Mouse (Mus musculus) embryo, embryonic 11.5 days (tissue): ENCODE data around the gene Cyb5b.

Experiments used
- DNase-seq: peaks from one replicate; pipeline ENCODE4 v3.0.0-alpha.2; 2012; ENCODE audit warnings: low read depth, low spot score

Cyb5b gene

DNA sequence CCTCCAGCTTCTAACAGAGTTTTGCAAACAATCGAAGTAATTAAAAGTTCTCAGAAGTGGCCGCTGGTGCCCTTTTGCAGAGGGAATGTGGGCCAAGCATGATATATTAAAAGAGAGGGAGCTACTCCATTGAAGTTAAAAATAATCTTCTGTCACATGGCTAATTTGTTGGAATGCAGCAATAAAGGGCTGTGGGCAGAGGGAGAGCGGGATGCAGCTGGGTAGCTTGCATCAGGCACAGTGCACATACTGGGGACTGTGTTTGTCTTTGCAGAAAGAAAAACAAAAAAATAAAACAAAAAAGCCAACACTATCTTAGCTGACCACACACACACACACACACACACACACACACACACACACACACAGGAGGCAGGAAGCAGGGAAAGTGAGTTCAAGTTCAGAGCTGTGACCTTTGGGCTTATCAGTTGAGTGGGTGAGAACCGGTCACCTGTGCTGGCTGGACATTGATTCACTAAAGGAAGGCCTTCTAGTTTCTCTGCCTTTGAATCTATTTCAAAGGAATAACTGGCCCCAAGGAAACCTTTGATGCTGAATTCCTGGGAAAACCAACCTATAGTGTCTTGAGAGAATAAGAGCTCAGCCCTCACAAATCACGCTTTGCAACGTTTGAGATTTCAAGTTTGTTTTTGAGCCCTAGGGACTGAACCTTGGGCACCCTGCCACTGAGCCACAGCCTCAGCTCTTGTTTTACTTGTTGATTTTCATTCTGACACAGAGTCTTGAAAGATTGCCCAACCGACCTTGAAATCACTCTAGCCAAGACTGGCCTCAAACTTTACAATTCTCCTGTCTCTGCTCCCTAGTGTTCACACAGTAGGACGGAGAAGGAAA is 21.0 kb upstream of the Cyb5b start:
- DNase-seq, result no peak

- DNase-seq, result no peak
Observed at GRCm38 (mm10) chr8:107130028-107130427, 20.4 kb upstream of the Cyb5b start.

GRCm38 (mm10) chr8:107132581-107133491 is 17.6 kb upstream of the Cyb5b start:
- DNase-seq, result no peak

DNA sequence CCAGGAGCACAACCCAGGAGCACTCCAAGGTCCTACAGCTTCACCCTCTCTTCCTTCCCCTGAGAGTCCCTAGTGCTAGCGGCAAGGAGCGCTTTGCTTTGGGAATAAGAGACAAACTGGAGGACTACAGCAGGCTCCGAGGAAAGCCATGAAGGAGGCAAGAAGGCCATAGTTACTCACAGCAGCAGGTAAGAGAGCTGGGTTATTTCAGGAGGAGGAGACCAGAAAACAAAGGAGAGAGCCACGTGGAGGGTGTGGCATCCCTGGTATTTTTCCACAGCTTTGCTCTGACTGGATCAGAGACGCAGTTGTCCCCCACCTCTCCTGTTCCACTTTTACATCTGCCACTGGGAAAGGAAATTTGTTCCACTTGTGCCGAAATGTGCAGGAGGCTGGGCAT is 16.6 kb upstream of the Cyb5b start:
- DNase-seq, result no peak

GRCm38 (mm10) chr8:107136003-107136612 is 14.3 kb upstream of the Cyb5b start:
- DNase-seq, result no peak

DNA sequence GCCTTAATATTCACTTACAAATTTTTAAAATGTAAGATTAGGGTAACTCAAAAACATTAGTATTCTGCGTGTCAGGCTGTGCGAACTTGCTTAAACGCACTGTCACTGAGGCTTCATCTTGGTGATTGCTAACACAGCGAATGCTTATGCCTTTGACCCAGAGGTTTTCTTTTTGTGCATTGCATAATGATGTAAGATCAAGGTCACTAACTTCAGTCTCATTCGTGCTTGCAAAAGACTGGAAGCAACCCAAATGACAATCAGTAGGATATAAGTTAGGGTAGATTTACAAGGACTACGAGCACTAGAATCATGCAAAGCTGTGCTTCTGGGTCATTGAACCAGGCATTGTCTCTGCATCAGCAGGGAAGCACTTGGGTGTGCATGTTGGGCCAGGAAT is 12.8 kb upstream of the Cyb5b start:
- DNase-seq, result no peak

DNA sequence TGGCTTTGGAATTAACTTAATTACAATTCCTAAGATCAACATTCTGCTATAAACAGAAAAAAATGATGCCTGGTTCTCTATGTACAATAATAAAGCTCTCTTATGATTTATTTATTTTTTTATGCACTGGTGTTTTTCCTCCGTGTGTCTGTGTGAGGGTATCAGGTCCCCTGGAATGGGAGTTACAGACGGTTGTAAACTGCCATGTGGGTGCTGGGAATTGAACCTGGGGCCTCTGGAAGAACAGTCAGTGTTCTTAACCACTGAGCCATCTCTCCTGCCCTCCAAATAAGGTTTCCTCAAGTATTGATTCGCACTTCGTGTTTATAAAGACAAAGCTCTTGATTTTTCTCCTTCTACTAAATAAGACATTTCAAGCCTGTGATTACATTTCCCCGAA is 12.1 kb upstream of the Cyb5b start:
- no peak for DNase-seq

DNA sequence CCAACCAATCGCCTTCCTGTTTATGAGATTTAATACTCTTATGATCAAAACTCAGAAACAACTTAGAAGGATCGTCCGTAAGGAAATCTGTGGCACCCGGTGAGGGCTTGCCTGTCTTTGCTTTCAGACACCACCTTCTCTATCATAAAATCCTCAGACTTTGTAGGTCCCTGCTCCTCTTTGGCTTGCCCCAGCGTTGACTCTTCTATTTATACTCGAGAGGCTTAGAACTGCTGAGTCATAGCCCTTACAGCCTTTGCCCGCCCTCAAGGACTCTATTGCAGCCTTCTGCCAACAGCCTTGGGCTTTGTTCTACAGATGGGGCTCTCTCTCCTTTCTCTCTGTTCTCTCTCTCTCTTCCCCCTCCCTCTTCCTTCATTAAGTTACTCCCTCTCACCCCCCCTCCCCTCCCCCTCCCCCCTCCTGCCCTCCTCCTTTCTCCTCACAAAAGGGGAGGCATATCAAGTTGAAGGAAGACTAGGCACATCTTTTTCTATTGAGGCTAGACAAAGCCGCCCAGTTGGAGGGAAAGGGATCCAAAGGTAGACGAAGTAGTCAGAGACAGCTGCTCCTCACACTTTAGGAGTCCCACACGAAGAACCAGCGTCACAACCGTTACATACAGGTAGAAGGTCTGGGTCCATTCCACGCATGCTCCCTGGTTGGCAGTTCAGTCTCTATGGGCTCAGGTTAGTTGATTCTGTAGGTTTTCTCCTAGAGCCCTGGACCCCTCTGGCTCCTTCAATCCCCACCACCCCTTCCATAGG is 10.6 kb upstream of the Cyb5b start:
- no peak for DNase-seq

DNA sequence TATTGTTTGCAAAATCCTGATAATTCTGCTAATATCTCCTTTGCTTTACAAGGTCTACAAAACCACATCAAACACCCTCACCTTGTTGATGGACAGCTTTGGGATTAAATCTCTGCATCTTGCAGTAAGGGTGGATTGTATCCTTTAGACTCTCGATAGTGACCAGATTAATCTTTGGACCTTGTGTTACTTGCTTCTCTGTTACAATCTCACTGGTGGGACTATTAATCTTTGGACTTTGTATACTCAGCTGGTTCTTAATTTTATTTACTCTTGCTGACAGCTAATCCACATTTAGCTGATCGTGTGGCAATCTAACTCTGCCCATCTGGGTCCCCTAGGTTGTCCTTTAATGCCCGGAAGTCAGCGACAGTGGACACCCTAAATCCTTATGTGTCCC is 7.9 kb upstream of the Cyb5b start:
- no peak for DNase-seq

GRCm38 (mm10) chr8:107143501-107143900 is 6.9 kb upstream of the Cyb5b start:
- DNase-seq, result no peak

DNA sequence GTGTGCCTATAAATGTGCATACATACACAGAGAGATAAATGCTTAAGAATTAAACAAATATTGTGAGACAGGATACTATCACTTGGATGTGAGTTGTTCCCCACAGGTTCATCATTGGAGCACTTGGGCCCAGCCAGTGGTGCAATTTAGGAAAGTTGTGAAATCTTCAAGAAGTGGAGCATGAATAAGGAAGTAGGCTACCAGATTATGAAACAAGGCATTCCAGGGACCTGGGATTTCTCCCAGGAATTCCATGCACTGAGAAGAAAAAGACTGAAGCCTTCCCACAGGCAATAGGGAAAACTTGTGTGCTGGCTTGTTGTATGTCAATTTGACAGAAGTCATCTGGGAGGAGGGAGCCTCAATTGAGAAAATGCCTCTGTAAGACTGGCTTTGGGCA is 4.3 kb upstream of the Cyb5b start:
- no peak for DNase-seq

DNA sequence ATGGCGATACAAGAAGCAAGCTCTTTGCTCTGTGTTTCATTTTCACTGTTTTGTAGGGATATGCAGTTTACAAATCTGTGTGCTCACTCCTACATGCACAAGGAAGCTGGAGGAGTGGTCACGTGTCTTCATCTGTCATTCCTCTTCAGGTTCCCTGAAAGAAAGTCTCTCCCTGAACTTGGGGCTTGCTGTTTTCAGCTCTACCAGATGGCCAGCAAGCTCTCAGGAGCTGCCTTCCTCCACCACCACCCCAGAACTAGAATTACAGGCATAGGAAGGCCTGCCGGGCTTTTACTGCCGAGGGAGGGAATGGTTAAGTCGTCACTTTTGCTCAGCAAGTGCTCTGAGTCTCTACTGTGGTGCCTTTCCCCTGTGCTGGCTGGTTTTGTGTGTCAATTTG is 1.6 kb upstream of the Cyb5b start:
- DNase-seq, result no peak

DNA sequence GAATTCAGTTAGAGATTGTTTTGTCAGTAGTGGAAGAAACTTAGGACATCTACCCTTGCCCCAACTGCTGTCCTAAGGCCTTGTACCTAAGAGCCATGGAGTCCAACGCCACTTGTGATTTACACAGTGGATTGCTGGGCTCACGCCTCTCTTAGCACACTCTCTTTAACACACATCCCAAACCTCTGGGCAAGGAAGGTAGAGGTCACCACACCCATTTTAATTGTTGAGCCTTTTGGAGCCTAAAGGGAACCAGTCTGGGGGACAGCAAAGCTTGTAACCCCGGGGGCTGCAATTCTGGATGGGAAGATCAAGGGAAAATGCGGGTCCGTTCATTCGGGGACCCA is 410 bp upstream of the Cyb5b start:
- no peak for DNase-seq

DNA sequence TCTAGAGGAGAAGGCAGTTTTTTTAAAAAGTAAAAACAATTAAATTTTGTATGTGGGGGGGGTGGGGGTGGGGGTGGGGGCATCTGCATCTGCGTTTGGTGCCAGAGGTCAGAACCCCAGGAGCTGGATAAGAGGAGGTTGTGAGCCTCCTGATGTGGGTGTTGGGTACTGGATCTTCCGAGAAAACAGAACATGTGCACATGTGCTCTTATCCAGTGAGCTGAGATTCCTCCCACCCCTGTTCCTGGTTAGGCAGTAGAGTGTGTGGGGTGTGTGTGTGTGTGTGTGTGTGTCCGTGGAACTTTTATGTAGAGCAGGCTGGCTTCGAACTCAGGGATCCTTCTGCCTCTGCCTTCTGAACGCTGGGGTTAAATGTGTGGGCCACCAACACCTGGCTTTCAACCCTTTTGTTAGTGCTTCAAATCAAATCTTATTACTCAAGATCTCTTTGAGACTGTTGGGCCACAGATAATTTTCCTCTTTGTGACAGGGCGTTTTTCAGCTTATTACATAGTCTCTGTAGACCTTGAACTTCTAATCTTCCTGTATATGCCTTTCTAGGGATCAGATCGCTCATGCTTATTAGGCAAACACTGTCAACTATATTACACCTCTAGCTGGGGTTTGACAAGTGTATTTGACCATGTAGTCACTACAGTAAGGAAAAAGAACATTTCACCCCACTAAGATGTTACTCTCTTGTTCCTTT is 926 bp downstream of the Cyb5b start:
- DNase-seq, result no peak

GRCm38 (mm10) chr8:107153326-107154210 is 3.1 kb downstream of the Cyb5b start:
- DNase-seq, result no peak

DNA sequence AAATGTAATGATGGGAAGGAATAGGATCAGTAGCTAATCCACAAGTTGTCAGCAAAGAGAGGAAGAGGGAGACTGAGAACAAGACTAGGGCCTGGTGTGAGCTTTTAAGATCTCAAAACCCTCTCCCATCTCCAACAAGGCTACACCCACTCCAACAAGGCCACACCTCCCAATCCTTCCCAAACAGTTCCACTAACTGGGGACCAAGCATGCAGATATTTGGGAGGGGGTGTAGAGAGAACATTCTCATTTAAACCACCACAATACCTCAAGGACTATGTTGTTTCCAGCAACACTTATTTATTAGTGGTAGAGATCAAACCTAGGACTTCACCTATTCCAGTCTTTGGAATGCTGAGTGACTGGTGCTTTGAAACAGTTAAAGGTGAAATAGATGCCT is 6.4 kb downstream of the Cyb5b start:
- DNase-seq, result no peak

- no peak for DNase-seq
Observed at GRCm38 (mm10) chr8:107157836-107158235, 7.4 kb downstream of the Cyb5b start.

GRCm38 (mm10) chr8:107158890-107159289 is 8.4 kb downstream of the Cyb5b start:
- DNase-seq, result no peak

DNA sequence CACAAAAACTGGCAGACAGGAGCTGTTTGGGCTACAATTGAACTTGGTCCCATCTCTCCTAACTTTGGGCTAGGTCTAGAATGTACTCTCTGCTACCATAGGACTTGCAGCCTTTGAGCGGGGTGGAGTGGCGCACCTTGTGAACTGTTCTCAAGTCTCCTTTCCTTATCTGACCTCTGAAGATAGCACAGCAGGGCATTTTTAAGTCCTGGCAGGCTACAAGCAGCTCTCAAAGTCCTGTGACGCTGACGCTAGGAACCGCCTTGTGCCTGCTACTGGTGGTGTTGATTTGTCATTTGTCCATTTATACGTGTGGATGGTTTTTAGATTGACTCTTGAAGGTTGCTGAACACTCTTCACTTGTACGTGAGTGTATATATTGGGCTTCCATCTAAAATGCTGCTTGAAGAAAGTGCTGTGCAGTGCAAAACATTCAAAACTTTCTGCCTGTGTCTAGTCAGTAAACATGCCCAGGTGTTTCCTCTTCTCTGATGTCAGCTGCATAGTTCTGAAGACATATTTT is 13.9 kb downstream of the Cyb5b start:
- DNase-seq, result no peak

DNA sequence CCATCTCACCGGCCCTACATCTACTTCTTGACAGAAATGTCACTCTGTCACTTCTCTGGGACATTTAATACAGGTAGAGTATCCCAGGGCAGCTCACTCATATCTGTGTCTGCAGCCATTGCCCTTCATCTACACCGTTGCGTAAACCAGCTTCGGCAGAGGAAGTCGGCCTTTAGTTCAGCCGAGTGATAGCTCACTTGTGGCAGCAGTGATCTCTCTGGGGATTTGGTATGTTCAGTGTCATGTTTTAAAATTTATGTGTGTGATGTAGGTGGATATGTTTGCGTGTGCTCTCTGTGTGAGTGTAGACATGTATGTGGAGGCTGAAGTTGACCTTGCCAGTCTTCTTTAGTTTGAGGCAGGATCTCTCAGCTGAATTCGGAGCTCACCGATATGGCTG is 15.3 kb downstream of the Cyb5b start:
- no peak for DNase-seq
